Comparison of ENCODE assay signal across 28 mouse cellular contexts in the genomic region with DNA sequence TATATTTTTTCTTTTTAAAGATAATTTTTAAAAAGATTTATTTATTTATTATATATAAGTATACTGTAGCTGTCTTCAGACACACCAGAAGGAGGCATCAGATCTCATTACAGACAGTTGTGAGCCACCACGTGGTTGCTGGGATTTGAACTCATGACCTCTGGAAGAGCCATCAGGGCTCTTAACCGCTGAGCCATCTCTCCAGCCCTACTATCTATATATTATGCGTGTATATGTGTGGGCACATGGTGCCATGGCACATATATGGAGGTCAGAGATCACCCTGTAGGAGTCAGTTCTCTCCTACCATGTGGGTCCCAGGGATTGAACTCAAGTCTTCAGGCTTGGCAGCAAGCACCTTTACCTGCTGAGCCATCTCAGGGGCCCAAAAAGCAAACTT. TPM values are rescaled to one million over a fixed set of nuclear protein-coding genes. Genes with fewer than 3 reads are reported as not detected.
"Had no signal": no experiment of that assay in that cellular context is flagged by ENCODE, and none has a peak within 500 bp of the region (broad histone marks: within the 10 kb centered on the region; RNA-seq: fewer than 3 reads in every experiment).

No protein-coding gene starts in this region.

- DNase-seq: lung, adult 2 months had no signal

- H3K4me2 ChIP-seq: limb, embryonic 12.5 days; limb, embryonic 13.5 days; limb, embryonic 15.5 days; liver, embryonic 11.5 days; liver, embryonic 12.5 days; liver, embryonic 13.5 days; liver, embryonic 15.5 days; lung, embryonic 14.5 days; lung, embryonic 15.5 days; midbrain, embryonic 12.5 days; midbrain, embryonic 13.5 days; midbrain, embryonic 15.5 days; neural tube, embryonic 12.5 days had no signal

- H3K27ac ChIP-seq: left cerebral cortex, adult 2 months; limb, embryonic 10.5 days; limb, embryonic 12.5 days; limb, embryonic 13.5 days; limb, embryonic 15.5 days; liver, embryonic 12.5 days; liver, embryonic 13.5 days; liver, embryonic 14.5 days; liver, embryonic 15.5 days; lung, embryonic 15.5 days; macrophage; midbrain, embryonic 10.5 days; midbrain, embryonic 12.5 days; midbrain, embryonic 13.5 days; midbrain, embryonic 15.5 days; neural tube, embryonic 12.5 days had no signal

- H3K9ac ChIP-seq: limb, embryonic 12.5 days; limb, embryonic 13.5 days; limb, embryonic 15.5 days; liver, embryonic 12.5 days; liver, embryonic 13.5 days; liver, embryonic 14.5 days; liver, embryonic 15.5 days; liver, postnatal 0 days; lung, embryonic 14.5 days; lung, embryonic 15.5 days; midbrain, embryonic 12.5 days; midbrain, embryonic 13.5 days; midbrain, embryonic 15.5 days; neural tube, embryonic 12.5 days had no signal

- H3K27me3 ChIP-seq: limb, embryonic 12.5 days; limb, embryonic 15.5 days; liver, embryonic 12.5 days; liver, embryonic 13.5 days; liver, embryonic 15.5 days; lung, embryonic 15.5 days; midbrain, embryonic 12.5 days; neural tube, embryonic 12.5 days had no signal

- ATAC-seq: liver, embryonic 12.5 days; lung, postnatal 0 days; midbrain, embryonic 13.5 days; midbrain, embryonic 15.5 days; midbrain, embryonic 16.5 days had no signal

- H3K36me3 ChIP-seq: liver, embryonic 12.5 days; liver, embryonic 13.5 days; liver, embryonic 15.5 days; lung, embryonic 15.5 days; midbrain, embryonic 12.5 days; midbrain, embryonic 13.5 days; midbrain, embryonic 15.5 days; neural tube, embryonic 12.5 days had no signal

- H3K4me3 ChIP-seq: left cerebral cortex, adult 2 months; limb, embryonic 10.5 days; limb, embryonic 12.5 days; limb, embryonic 13.5 days; limb, embryonic 15.5 days; liver, embryonic 12.5 days; liver, embryonic 13.5 days; liver, embryonic 15.5 days; lung, embryonic 15.5 days; megakaryocyte, embryonic 14.5 days; midbrain, embryonic 10.5 days; midbrain, embryonic 12.5 days; midbrain, embryonic 13.5 days; midbrain, embryonic 15.5 days; myocyte; neural tube, embryonic 12.5 days had no signal

- H3K9me3 ChIP-seq: limb, embryonic 10.5 days; limb, embryonic 12.5 days; limb, embryonic 13.5 days; limb, embryonic 15.5 days; liver, embryonic 12.5 days; liver, embryonic 13.5 days; liver, embryonic 15.5 days; lung, embryonic 15.5 days; megakaryocyte, embryonic 14.5 days; midbrain, embryonic 10.5 days; midbrain, embryonic 12.5 days; midbrain, embryonic 13.5 days; midbrain, embryonic 15.5 days; neural tube, embryonic 12.5 days had no signal

RNA-seq across cellular contexts. Expression of a gene that starts 58.4 kb away (rescaled TPM):
- total RNA-seq: left cerebral cortex, postnatal 4 days; liver, adult 2 months; megakaryocyte, adult 5-6 weeks; monocyte, adult 5-6 weeks had no signal
- polyA plus RNA-seq: liver, adult 2 months; lung, adult 2 months; midbrain, embryonic 16.5 days had no signal
